Mouse (Mus musculus) MEL (cell line): Measurements from ENCODE around the gene Shoc2.
A peak's percentile ranks its signal among the peaks of the same experiment; 100 is the strongest.

Experiments
- POLR2A ChIP-seq, 2 experiments: IDR thresholded peaks; 2 replicates each; pipeline ENCODE4 v1.6.1; 2011 to 2012; ENCODE audit warnings: low read length in 2 of 2, mild to moderate bottlenecking in 2 of 2, control low read depth in 1 of 2, improper control_type of control experiment in 1 of 2, low read depth in 1 of 2, moderate library complexity in 1 of 2; ENCODE audit not compliant: control insufficient read depth in 1 of 2, insufficient read depth in 1 of 2, poor library complexity in 1 of 2
- TAL1 ChIP-seq: IDR thresholded peaks from 2 replicates; pipeline ENCODE4 v1.6.1; 2012; ENCODE audit warnings: mild to moderate bottlenecking, inconsistent platforms, low read length, moderate library complexity, mixed read lengths

DNA sequence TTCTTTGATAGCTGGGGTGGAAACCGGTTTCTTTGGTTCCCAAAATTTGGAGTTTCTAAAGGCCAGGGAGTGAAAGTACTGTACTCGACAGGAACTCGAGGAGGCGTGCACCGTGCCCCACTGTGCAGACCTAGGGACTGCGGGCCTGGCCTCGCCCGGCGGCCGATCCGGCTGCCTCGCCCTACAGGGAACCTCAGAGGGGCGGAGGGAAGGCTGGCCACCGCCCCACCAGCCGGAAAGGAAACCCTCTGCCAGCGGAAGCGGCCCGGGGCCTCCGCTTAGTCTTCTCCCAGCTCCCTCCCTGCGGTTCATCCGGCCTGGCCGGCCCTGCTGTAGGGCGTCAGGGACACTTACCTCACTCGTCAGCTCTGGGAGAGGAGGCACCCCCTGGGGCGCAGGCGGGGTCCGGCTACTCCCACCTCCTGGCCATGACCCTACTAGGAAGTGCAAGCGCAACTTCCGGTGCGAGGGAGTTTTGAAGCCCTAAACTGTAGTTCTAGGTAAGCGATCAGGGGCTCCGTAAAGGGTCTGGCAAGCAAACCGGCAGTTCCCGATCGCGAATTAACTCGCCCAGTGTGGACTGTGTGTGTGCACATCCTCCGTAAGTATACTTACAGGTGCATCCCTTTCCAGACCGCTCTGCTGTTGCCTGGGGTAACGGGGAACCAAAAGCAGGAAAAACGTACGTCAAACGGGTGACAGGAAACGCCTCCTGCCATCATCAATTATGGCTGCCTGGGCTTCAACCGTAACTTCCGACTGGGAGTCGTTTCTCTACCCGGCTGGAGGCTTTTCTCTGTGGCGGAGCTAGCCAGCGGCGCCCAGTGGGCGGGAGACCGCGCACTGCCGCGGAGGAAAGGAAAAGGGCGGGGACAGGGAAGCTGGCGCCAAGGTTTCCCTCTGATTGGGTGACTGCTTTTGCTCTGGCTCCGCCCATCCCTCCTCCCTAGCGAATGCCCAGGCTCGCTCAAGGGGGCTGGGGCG is at the start of gene Shoc2, which contains the start of gene Bbip1:
- TF ChIP-seq POLR2A (IDR thresholded peaks at IDR 0.05; ENCODE audit: control insufficient read depth in 1 of 2, insufficient read depth in 1 of 2, low read depth in 1 of 2, low read length in 2 of 2, poor library complexity in 1 of 2), result peak; percentile 76 to 91
- no peak for TF ChIP-seq TAL1
